Mouse (Mus musculus) MEL (cell line): ENCODE measurements at regions not wholly inside any gene's neighbourhood (a gene's known extent, or its start where the extent isn't known, plus 50 kb on each side); places are given as distances from the start of the nearest gene placed in this dataset.

Experiments
- DNase-seq: peaks from one replicate; pipeline ENCODE4 v3.0.0; 2011; ENCODE audit warnings: low read depth, low spot score
- H3K27ac ChIP-seq: 2 replicates; pipeline ENCODE4 v1.5.1; 2012; ENCODE audit warnings: low read depth, mild to moderate bottlenecking, control low read depth, low read length, moderate library complexity; ENCODE audit not compliant: control insufficient read depth
- H3K27me3 ChIP-seq, 2 experiments: fragments of 150-350 bp in 1 of 2; sonication (generic) in 1 of 2; 2 replicates each; pipeline ENCODE4 v1.6.1; 2012; ENCODE audit warnings: low read length in 2 of 2, mild to moderate bottlenecking in 2 of 2, improper control_type of control experiment in 1 of 2, moderate library complexity in 1 of 2; ENCODE audit not compliant: insufficient read depth in 2 of 2, control insufficient read depth in 1 of 2
- H3K36me3 ChIP-seq, 2 experiments: 2 replicates each; pipeline ENCODE4 v1.6.1; 2012 to 2014; ENCODE audit warnings: low read length in 2 of 2, improper control_type of control experiment in 1 of 2, inconsistent platforms in 1 of 2, mild to moderate bottlenecking in 1 of 2; ENCODE audit not compliant: insufficient read depth in 2 of 2, control insufficient read depth in 1 of 2
- H3K4me1 ChIP-seq, 2 experiments: fragments of 150-350 bp in 1 of 2; sonication (generic) in 1 of 2; 2 replicates each; pipeline ENCODE4 v1.6.1; 2012; ENCODE audit warnings: low read length in 2 of 2, improper control_type of control experiment in 1 of 2, mild to moderate bottlenecking in 1 of 2; ENCODE audit not compliant: insufficient read depth in 2 of 2, control insufficient read depth in 1 of 2
- H3K4me3 ChIP-seq, 2 experiments: fragments of 150-350 bp in 1 of 2; sonication (generic) in 1 of 2; 2 replicates each; pipeline ENCODE4 v1.5.1; 2012; ENCODE audit warnings: low read depth in 2 of 2, low read length in 2 of 2, mild to moderate bottlenecking in 2 of 2, moderate library complexity in 2 of 2, control low read depth in 1 of 2, improper control_type of control experiment in 1 of 2; ENCODE audit not compliant: control insufficient read depth in 1 of 2, insufficient read depth in 1 of 2
- H3K79me2 ChIP-seq: 2 replicates; pipeline ENCODE4 v1.6.1; 2012; ENCODE audit warnings: mild to moderate bottlenecking, low read length, moderate library complexity; ENCODE audit not compliant: control insufficient read depth, poor library complexity, insufficient read depth
- H3K9ac ChIP-seq: 2 replicates; pipeline ENCODE4 v1.6.1; 2012; ENCODE audit warnings: low read depth, mild to moderate bottlenecking, control low read depth, low read length, moderate library complexity; ENCODE audit not compliant: control insufficient read depth, poor library complexity, severe bottlenecking
- H3K9me3 ChIP-seq: fragments of 150-350 bp; sonication (generic); replicated peaks from 2 replicates; pipeline ENCODE4 v1.6.1; 2012; ENCODE audit warnings: mild to moderate bottlenecking, low read length, improper control_type of control experiment, moderate library complexity; ENCODE audit not compliant: insufficient read depth
- CHD2 ChIP-seq: IDR thresholded peaks from 2 replicates; pipeline ENCODE4 v1.6.1; 2011; ENCODE audit warnings: low read length, improper control_type of control experiment
- CTCF ChIP-seq, 3 experiments: IDR thresholded peaks in 2 of 3; conservative IDR thresholded peaks in 1 of 3; 2 replicates each; pipeline ENCODE4 v1.5.1; 2011 to 2012; ENCODE audit warnings: low read length in 3 of 3, low read depth in 2 of 3, mild to moderate bottlenecking in 2 of 3, improper control_type of control experiment in 1 of 3, inconsistent platforms in 1 of 3, mixed read lengths in 1 of 3, moderate library complexity in 1 of 3; ENCODE audit not compliant: control insufficient read depth in 1 of 3, insufficient read depth in 1 of 3, poor library complexity in 1 of 3, severe bottlenecking in 1 of 3
- ELF1 ChIP-seq: IDR thresholded peaks from 2 replicates; pipeline ENCODE4 v1.6.1; 2014; ENCODE audit warnings: low read depth, mild to moderate bottlenecking, inconsistent platforms, low read length, improper control_type of control experiment, moderate library complexity
- ETS1 ChIP-seq: IDR thresholded peaks from 2 replicates; pipeline ENCODE4 v1.6.1; 2012; ENCODE audit warnings: low read depth, mild to moderate bottlenecking, inconsistent platforms, low read length, improper control_type of control experiment, moderate library complexity
- JUND ChIP-seq: IDR thresholded peaks from 2 replicates; pipeline ENCODE4 v1.6.1; 2011; ENCODE audit warnings: low read depth, mild to moderate bottlenecking, improper control_type of control experiment, low read length
- MAZ ChIP-seq: IDR thresholded peaks from 2 replicates; pipeline ENCODE4 v1.6.1; 2012; ENCODE audit warnings: low read depth, mild to moderate bottlenecking, inconsistent platforms, low read length, improper control_type of control experiment
- MEF2A ChIP-seq: IDR thresholded peaks from 2 replicates; pipeline ENCODE4 v1.6.1; 2014; ENCODE audit warnings: low read depth, mild to moderate bottlenecking, inconsistent platforms, low read length, improper control_type of control experiment; ENCODE audit not compliant: poor library complexity, insufficient replicate concordance, severe bottlenecking; ENCODE audit errors: extremely low read depth
- MXI1 ChIP-seq: IDR thresholded peaks from 2 replicates; pipeline ENCODE4 v1.6.1; 2011; ENCODE audit warnings: mild to moderate bottlenecking, low read depth, low read length, improper control_type of control experiment
- MYB ChIP-seq: IDR thresholded peaks from 2 replicates; pipeline ENCODE4 v1.6.1; 2011; ENCODE audit warnings: mild to moderate bottlenecking, low read depth, low read length, improper control_type of control experiment
- MYC ChIP-seq: IDR thresholded peaks from 2 replicates; pipeline ENCODE4 v1.6.1; 2011; ENCODE audit warnings: low read depth, mild to moderate bottlenecking, low read length, improper control_type of control experiment, moderate library complexity
- NELFE ChIP-seq: IDR thresholded peaks from 2 replicates; pipeline ENCODE4 v1.6.1; 2011; ENCODE audit warnings: low read depth, low read length, improper control_type of control experiment
- NRF1 ChIP-seq: IDR thresholded peaks from 2 replicates; pipeline ENCODE4 v1.6.1; 2014; ENCODE audit warnings: low read depth, mild to moderate bottlenecking, inconsistent platforms, low read length, improper control_type of control experiment, moderate library complexity; ENCODE audit not compliant: poor library complexity, insufficient read depth, severe bottlenecking
- POLR2AphosphoS5 ChIP-seq: IDR thresholded peaks from 2 replicates; pipeline ENCODE4 v1.6.1; 2012; ENCODE audit warnings: low read depth, borderline replicate concordance, mild to moderate bottlenecking, inconsistent platforms, low read length, moderate library complexity, mixed read lengths
- RAD21 ChIP-seq: IDR thresholded peaks from 2 replicates; pipeline ENCODE4 v1.6.1; 2011; ENCODE audit warnings: mild to moderate bottlenecking, low read depth, low read length, improper control_type of control experiment
- RCOR1 ChIP-seq: IDR thresholded peaks from 2 replicates; pipeline ENCODE4 v1.6.1; 2012; ENCODE audit warnings: low read depth, mild to moderate bottlenecking, inconsistent platforms, low read length, improper control_type of control experiment
- SIN3A ChIP-seq: IDR thresholded peaks from 2 replicates; pipeline ENCODE4 v1.6.1; 2012; ENCODE audit warnings: low read length, improper control_type of control experiment, inconsistent platforms
- SMC3 ChIP-seq: IDR thresholded peaks from 2 replicates; pipeline ENCODE4 v1.6.1; 2011; ENCODE audit warnings: low read depth, low read length, improper control_type of control experiment
- TAL1 ChIP-seq: IDR thresholded peaks from 2 replicates; pipeline ENCODE4 v1.6.1; 2012; ENCODE audit warnings: mild to moderate bottlenecking, inconsistent platforms, low read length, moderate library complexity, mixed read lengths
- TCF12 ChIP-seq: IDR thresholded peaks from 2 replicates; pipeline ENCODE4 v1.6.1; 2014; ENCODE audit warnings: low read depth, mild to moderate bottlenecking, inconsistent platforms, low read length, improper control_type of control experiment, moderate library complexity
- USF2 ChIP-seq, 2 experiments: IDR thresholded peaks; 2 replicates each; pipeline ENCODE4 v1.6.1; 2011 to 2012; ENCODE audit warnings: improper control_type of control experiment in 2 of 2, low read length in 2 of 2, borderline replicate concordance in 1 of 2, inconsistent platforms in 1 of 2, low read depth in 1 of 2, mild to moderate bottlenecking in 1 of 2; ENCODE audit not compliant: insufficient read depth in 1 of 2
- ZKSCAN1 ChIP-seq: IDR thresholded peaks from 2 replicates; pipeline ENCODE4 v1.6.1; 2012; ENCODE audit warnings: low read depth, mild to moderate bottlenecking, inconsistent platforms, low read length, improper control_type of control experiment, moderate library complexity
- ZNF384 ChIP-seq: IDR thresholded peaks from 2 replicates; pipeline ENCODE4 v1.6.1; 2012; ENCODE audit warnings: low read depth, mild to moderate bottlenecking, inconsistent platforms, low read length, improper control_type of control experiment

GRCm38 (mm10) chr3:82276977-82277714 is 80.7 kb upstream of the Map9 start:
- no peak for DNase-seq
- Histone ChIP-seq H3K9ac (no peak overlapping the region), H3K79me2 (no peaks in the 10 kb centered on the region), H3K36me3 (no peaks in the 10 kb centered on the region), H3K4me3 (no peak overlapping the region)
- TF ChIP-seq TCF12 = no peak
- no peak for TF ChIP-seq ETS1
- no peak for TF ChIP-seq MEF2A
- TF ChIP-seq SMC3 = no peak
- no peak for TF ChIP-seq NELFE
- TF ChIP-seq SIN3A = no peak
- no peak for TF ChIP-seq ZNF384
- no peak for TF ChIP-seq POLR2AphosphoS5
- no peak for TF ChIP-seq ZKSCAN1
- no peak for TF ChIP-seq USF2 (IDR thresholded peaks at IDR 0.05; ENCODE audit: borderline replicate concordance in 1 of 2, insufficient read depth in 1 of 2, low read depth in 1 of 2, low read length in 2 of 2)
- TF ChIP-seq TAL1 = no peak
- TF ChIP-seq MYC = no peak
- TF ChIP-seq MXI1 = no peak
- TF ChIP-seq RAD21 = no peak
- TF ChIP-seq RCOR1 = no peak
- no peak for TF ChIP-seq ELF1
- no peak for TF ChIP-seq JUND
- TF ChIP-seq MYB = no peak
- TF ChIP-seq CHD2 = no peak
- no peak for TF ChIP-seq CTCF (IDR thresholded peaks at IDR 0.05 in 2 of 3, conservative IDR thresholded peaks at IDR 0.05 in 1 of 3; ENCODE audit: control insufficient read depth in 1 of 3, insufficient read depth in 1 of 3, low read depth in 2 of 3, low read length in 3 of 3, poor library complexity in 1 of 3, severe bottlenecking in 1 of 3)
- TF ChIP-seq, all 39 proteins: peak for 0
- no peaks in the 10 kb centered on the region for H3K27me3 ChIP-seq
- H3K4me1 ChIP-seq = no peaks in the 10 kb centered on the region
- H3K9me3 ChIP-seq = no peaks in the 10 kb centered on the region
- no peak overlapping the region for H3K27ac ChIP-seq

GRCm38 (mm10) chr3:82275822-82276203 is 82.0 kb upstream of the Map9 start:
- H3K9me3 ChIP-seq = no peaks in the 10 kb centered on the region
- H3K79me2 ChIP-seq = no peaks in the 10 kb centered on the region
- H3K36me3 ChIP-seq = no peaks in the 10 kb centered on the region
- no peaks in the 10 kb centered on the region for H3K4me1 ChIP-seq
- no peak for DNase-seq
- no peak overlapping the region for H3K4me3 ChIP-seq
- no peaks in the 10 kb centered on the region for H3K27me3 ChIP-seq
- no peak overlapping the region for H3K9ac ChIP-seq
- H3K27ac ChIP-seq = no peak overlapping the region
- TF ChIP-seq MYC (no peak), NRF1 (no peak), MAZ (no peak)
